ENCODE assay signal across 8 mouse cellular contexts in genomic region chr9:102632923-102633537, GRCm38 (mm10). TPM values are rescaled to one million over a fixed set of nuclear protein-coding genes. Genes with fewer than 3 reads are reported as not detected.
DNase-seq lines count a peak whose midpoint lies in the region; ATAC-seq and TF ChIP-seq lines count a peak whose summit lies in the region.

No protein-coding gene starts in this region.

- H3K27me3 ChIP-seq in forebrain, embryonic 14.5 days (replicated peaks; ENCODE audit: control insufficient read depth, insufficient read depth, low read length) = no peaks in the 10 kb centered on the region
- H3K27me3 ChIP-seq in kidney, adult 2 months (replicated peaks; ENCODE audit: control insufficient read depth, insufficient read depth, low read length) = no peaks in the 10 kb centered on the region
- no peaks in the 10 kb centered on the region for H3K27me3 ChIP-seq in liver, postnatal 0 days (ENCODE audit: insufficient read depth, low read length)

- H3K4me1 ChIP-seq in forebrain, embryonic 14.5 days (ENCODE audit: control insufficient read depth, insufficient read depth, low read length) = no peaks in the 10 kb centered on the region
- no peaks in the 10 kb centered on the region; the same call in 1 of the 2 replicates for H3K4me1 ChIP-seq in kidney, adult 2 months (ENCODE audit: control insufficient read depth, insufficient read depth, low read length)
- no peaks in the 10 kb centered on the region for H3K4me1 ChIP-seq in liver, postnatal 0 days (ENCODE audit: insufficient read depth)

- TF ChIP-seq POLR2A in kidney, adult 2 months (IDR thresholded peaks at IDR 0.05; ENCODE audit: low read depth, low read length) = no peak

- peaks cover 30% of the 10 kb centered on the region for H3K36me3 ChIP-seq in forebrain, embryonic 14.5 days (ENCODE audit: control insufficient read depth, insufficient read depth, low read length)
- no peaks in the 10 kb centered on the region; the same call in 1 of the 2 replicates for H3K36me3 ChIP-seq in kidney, adult 2 months (ENCODE audit: control insufficient read depth, insufficient read depth, low read length)
- H3K36me3 ChIP-seq in liver, postnatal 0 days (replicated peaks; ENCODE audit: insufficient read depth, low read length) = 0 out of 2 replicates have a peak, but pooled peaks cover 8% of the 10 kb centered on the region

- no peak overlapping the region for H3K27ac ChIP-seq in forebrain, embryonic 14.5 days (ENCODE audit: low read depth, low read length)
- H3K27ac ChIP-seq in kidney, adult 2 months (ENCODE audit: insufficient read depth, low read depth, low read length) = no peak overlapping the region
- no peak overlapping the region for H3K27ac ChIP-seq in liver, postnatal 0 days (ENCODE audit: low read depth)

- no peaks in the 10 kb centered on the region for H3K9me3 ChIP-seq in forebrain, embryonic 14.5 days (replicated peaks; ENCODE audit: control insufficient read depth, low read length)
- H3K9me3 ChIP-seq in liver, postnatal 0 days (ENCODE audit: low read length) = no peaks in the 10 kb centered on the region

- 38% methylated on average over 1 of the region's 1 CpGs for WGBS in forebrain, embryonic 14.5 days
- WGBS in kidney, adult 2 months = 69% methylated on average over 1 of the region's 1 CpGs
- WGBS in liver, postnatal 0 days (ENCODE audit: insufficient replicate concordance) = 70% methylated on average over 1 of the region's 1 CpGs

- TF ChIP-seq EP300 in liver, postnatal 0 days (IDR thresholded peaks at IDR 0.05; ENCODE audit: low read depth) = no peak

- TF ChIP-seq CTCF in kidney, adult 2 months (conservative IDR thresholded peaks at IDR 0.05; ENCODE audit: insufficient read depth, insufficient read length, low read depth, low read length) = peak; percentile 41
- TF ChIP-seq CTCF in liver, postnatal 0 days (IDR thresholded peaks at IDR 0.05; ENCODE audit: low read depth) = peak; percentile 91

- peak overlapping the region; percentile 29; the same call in 1 of the 2 replicates for H3K9ac ChIP-seq in forebrain, embryonic 14.5 days (ENCODE audit: low read length)
- H3K9ac ChIP-seq in liver, postnatal 0 days (replicated peaks) = no peak overlapping the region

- ATAC-seq in forebrain, embryonic 14.5 days = peak; percentile 62; the same call in 1 of the 2 replicates
- ATAC-seq in liver, postnatal 0 days = peak; percentile 64

- DNase-seq in adrenal gland, postnatal 10 days = peak; percentile 69
- no peak for DNase-seq in adrenal gland, postnatal 25 days
- DNase-seq in 416B (ENCODE audit: low read depth) = peak; percentile 78
- peak; percentile 67 for DNase-seq in c-Kit-positive CD71-negative TER-119-negative erythroid progenitor cells, embryonic 14.5 days (ENCODE audit: low read depth)
- peak; percentile 92 for DNase-seq in forebrain, embryonic 14.5 days (ENCODE audit: low spot score)
- peak; percentile 78 for DNase-seq in kidney, adult 2 months
- DNase-seq in liver, postnatal 0 days = peak; percentile 45
- DNase-seq in retina, embryonic 14.5 days (ENCODE audit: low spot score) = peak; percentile 93

- H3K4me2 ChIP-seq in forebrain, embryonic 14.5 days (ENCODE audit: low read length) = no peak overlapping the region
- H3K4me2 ChIP-seq in liver, postnatal 0 days (ENCODE audit: low read depth, low read length) = no peak overlapping the region

- H3K4me3 ChIP-seq in forebrain, embryonic 14.5 days (ENCODE audit: low read depth, low read length) = no peak overlapping the region
- H3K4me3 ChIP-seq in kidney, adult 2 months (ENCODE audit: insufficient read depth, low read depth, low read length) = no peak overlapping the region
- H3K4me3 ChIP-seq in liver, postnatal 0 days (ENCODE audit: low read depth, low read length) = no peak overlapping the region

RNA-seq across cellular contexts. Expression of gene Cep63, which starts 6.7 kb away (rescaled TPM):
- total RNA-seq in adrenal gland, postnatal 10 days (2021) = 10 to 100 TPM; 31.1 TPM
- total RNA-seq in adrenal gland, postnatal 25 days (2021) = 37.2 and 41.8 TPM in 2 replicates
- polyA plus RNA-seq in forebrain, embryonic 14.5 days (2014; fragmentation: Nextera tagmentation; extraction: Ambion mirVana) = 37.8 and 41.8 TPM in 2 replicates
- 3.7 and 6.9 TPM in 2 replicates for polyA plus RNA-seq in kidney, adult 2 months (2012; rRNA removed)
- 15.5 and 16.6 TPM in 2 replicates for polyA plus RNA-seq in liver, postnatal 0 days (2015; fragmentation: Nextera tagmentation; extraction: Ambion mirVana)

RNA-seq across cellular contexts. Expression of gene Anapc13, which starts 6.9 kb away (rescaled TPM):
- total RNA-seq in adrenal gland, postnatal 10 days (2021) = 100 to 1,000 TPM; 291 to 319 TPM
- total RNA-seq in adrenal gland, postnatal 25 days (2021) = 304 and 351 TPM in 2 replicates
- polyA plus RNA-seq in forebrain, embryonic 14.5 days (2014; fragmentation: Nextera tagmentation; extraction: Ambion mirVana) = 156 and 194 TPM in 2 replicates
- 136 and 225 TPM in 2 replicates for polyA plus RNA-seq in kidney, adult 2 months (2012; rRNA removed)
- polyA plus RNA-seq in liver, postnatal 0 days (2015; fragmentation: Nextera tagmentation; extraction: Ambion mirVana) = 123 and 126 TPM in 2 replicates
